ENCODE assay signal across 8 mouse cellular contexts in the genomic region with DNA sequence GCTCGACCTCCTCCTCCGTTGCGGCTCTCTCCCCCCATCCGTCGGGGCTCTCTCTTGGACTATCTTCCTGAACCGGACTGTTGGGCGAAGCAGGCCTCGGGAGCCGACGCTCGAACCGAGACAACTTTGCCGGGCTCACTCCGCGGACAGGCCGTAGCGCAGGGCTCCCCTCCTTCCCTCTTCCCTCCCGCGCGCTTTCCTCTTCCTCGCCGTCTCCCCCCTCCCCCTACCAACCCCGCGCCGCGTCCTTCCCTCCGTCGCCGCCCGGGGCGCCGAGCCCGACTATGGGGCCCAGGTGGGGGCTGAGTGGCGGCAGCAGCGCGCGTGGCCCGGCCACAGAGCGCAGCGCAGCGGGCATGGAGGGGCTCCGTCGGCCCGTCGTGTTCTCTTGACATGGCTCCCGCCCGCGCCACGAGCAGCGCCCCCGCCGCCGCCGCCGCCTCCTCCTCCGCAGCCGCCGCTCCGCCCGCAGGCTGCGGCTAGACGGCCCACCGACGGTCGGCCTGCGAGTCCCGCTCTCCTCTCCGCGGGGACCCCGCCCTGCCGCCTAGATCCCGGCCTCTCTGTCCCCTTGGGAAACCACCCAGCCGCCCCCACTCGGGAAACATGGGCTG. TPM values are rescaled to one million over a fixed set of nuclear protein-coding genes. Genes with fewer than 3 reads are reported as not detected.
DNase-seq lines count a peak whose midpoint lies in the region; ATAC-seq lines count a peak whose summit lies in the region.

A gene (plus strand): TSS at position 350 of the 614 bp plus-strand sequence.

- peak; percentile 65 for ATAC-seq in heart, embryonic 15.5 days (replicated peaks; ENCODE audit: insufficient number of reproducible peaks, insufficient read depth, low FRiP score, low read depth)
- peak; percentile 57 for ATAC-seq in lung, embryonic 16.5 days (ENCODE audit: low read depth)

- WGBS in forebrain, embryonic 10.5 days, result under 1% methylated on average over 74 of the region's 74 CpGs
- WGBS in heart, embryonic 15.5 days, result under 1% methylated on average over 70 of the region's 74 CpGs
- under 1% methylated on average over 46 of the region's 74 CpGs for WGBS in lung, embryonic 16.5 days

- H3K4me3 ChIP-seq in forebrain, embryonic 10.5 days, result peak within 1 kb of the TSS; percentile 99
- peak within 1 kb of the TSS; percentile 98 for H3K4me3 ChIP-seq in heart, embryonic 15.5 days
- H3K4me3 ChIP-seq in lung, embryonic 16.5 days (ENCODE audit: low read length), result peak within 1 kb of the TSS; percentile 93

- H3K4me2 ChIP-seq in heart, embryonic 15.5 days, result peak within 1 kb of the TSS; percentile 82
- peak within 1 kb of the TSS; percentile 89 for H3K4me2 ChIP-seq in lung, embryonic 16.5 days (ENCODE audit: low read depth, low read length)

- peak within 1 kb of the TSS; percentile 98 for H3K27ac ChIP-seq in forebrain, embryonic 10.5 days
- peak within 1 kb of the TSS; percentile 100 for H3K27ac ChIP-seq in heart, embryonic 15.5 days
- peak within 1 kb of the TSS; percentile 100 for H3K27ac ChIP-seq in lung, embryonic 16.5 days (ENCODE audit: low read length)

- peaks cover 24% of the 10 kb centered on the region for H3K36me3 ChIP-seq in forebrain, embryonic 10.5 days (replicated peaks)
- peaks cover 10% of the 10 kb centered on the region; the same call in 1 of the 2 replicates for H3K36me3 ChIP-seq in heart, embryonic 15.5 days
- peaks cover 7% of the 10 kb centered on the region for H3K36me3 ChIP-seq in lung, embryonic 16.5 days (ENCODE audit: control insufficient read depth, insufficient read depth, low read length)

- H3K9ac ChIP-seq in heart, embryonic 15.5 days, result peak within 1 kb of the TSS; percentile 100
- peak within 1 kb of the TSS; percentile 99 for H3K9ac ChIP-seq in lung, embryonic 16.5 days (ENCODE audit: low read length)

- peak; percentile 68 for DNase-seq in embryo, embryonic 10 days (ENCODE audit: low spot score)
- DNase-seq in embryo, embryonic 10.5 days (ENCODE audit: low spot score), result no peak
- peak; percentile 51 to 67 for DNase-seq in adrenal gland, postnatal 36 days
- DNase-seq in forebrain, embryonic 10.5 days (ENCODE audit: extremely low spot score, low spot score), result no peak
- peak; percentile 67 to 74 for DNase-seq in layer of hippocampus, postnatal 10 days (ENCODE audit: low spot score in 2 of 2)
- peak; percentile 26 for DNase-seq in right cerebral cortex, adult 18-20 months

- peaks cover 37% of the 10 kb centered on the region for H3K4me1 ChIP-seq in forebrain, embryonic 10.5 days
- peaks cover 22% of the 10 kb centered on the region for H3K4me1 ChIP-seq in heart, embryonic 15.5 days (replicated peaks)
- peaks cover 6% of the 10 kb centered on the region for H3K4me1 ChIP-seq in lung, embryonic 16.5 days (replicated peaks; ENCODE audit: control insufficient read depth, insufficient read depth, low read length)

- H3K9me3 ChIP-seq in forebrain, embryonic 10.5 days, result no peaks in the 10 kb centered on the region
- no peaks in the 10 kb centered on the region for H3K9me3 ChIP-seq in heart, embryonic 15.5 days (replicated peaks)
- no peaks in the 10 kb centered on the region for H3K9me3 ChIP-seq in lung, embryonic 16.5 days (ENCODE audit: control insufficient read depth, low read length)

- H3K27me3 ChIP-seq in forebrain, embryonic 10.5 days (ENCODE audit: poor library complexity, severe bottlenecking), result no peaks in the 10 kb centered on the region
- H3K27me3 ChIP-seq in heart, embryonic 15.5 days, result no peaks in the 10 kb centered on the region
- no peaks in the 10 kb centered on the region for H3K27me3 ChIP-seq in lung, embryonic 16.5 days (ENCODE audit: control insufficient read depth, insufficient read depth, low read depth, low read length)

RNA-seq across cellular contexts. Expression of the gene that starts here (rescaled TPM):
- total RNA-seq in adrenal gland, postnatal 36 days (2021), result 100 to 1,000 TPM; 226 to 236 TPM
- polyA plus RNA-seq in forebrain, embryonic 10.5 days (2016; fragmentation: Nextera tagmentation; extraction: Ambion mirVana), result 11.4 TPM in 2 replicates
- 11.7 and 11.8 TPM in 2 replicates for polyA plus RNA-seq in heart, embryonic 15.5 days (2015; fragmentation: Nextera tagmentation; extraction: Ambion mirVana)
- 100 to 1,000 TPM; 212 to 224 TPM for total RNA-seq in layer of hippocampus, postnatal 10 days (2021)
- polyA plus RNA-seq in lung, embryonic 16.5 days (2015; fragmentation: Nextera tagmentation; extraction: Ambion mirVana), result 12.7 and 16.1 TPM in 2 replicates

Comparison
In these comparisons a context has a peak if more than half of its experiments do, and no peak if none do; other contexts are left out.
1. DNase-seq: peak in embryo, embryonic 10 days (single experiment), adrenal gland, postnatal 36 days (2 of 2), layer of hippocampus, postnatal 10 days (2 of 2) and right cerebral cortex, adult 18-20 months (single experiment); none in embryo, embryonic 10.5 days (single experiment) and forebrain, embryonic 10.5 days (single experiment).
2. Peak in every context shown above with its lines, with median percentiles within 50 percentile points of each other: H3K27ac ChIP-seq and H3K4me3 ChIP-seq.